Mouse (Mus musculus): Measurements from ENCODE around the gene Ppp1r10. TPM values are rescaled to one million over a fixed set of nuclear protein-coding genes. Genes with fewer than 3 reads are reported as not detected.

Gene Ppp1r10
- polyA plus RNA-seq (2012; rRNA removed), result 42.3 and 44.9 TPM in 2 replicates

DNA sequence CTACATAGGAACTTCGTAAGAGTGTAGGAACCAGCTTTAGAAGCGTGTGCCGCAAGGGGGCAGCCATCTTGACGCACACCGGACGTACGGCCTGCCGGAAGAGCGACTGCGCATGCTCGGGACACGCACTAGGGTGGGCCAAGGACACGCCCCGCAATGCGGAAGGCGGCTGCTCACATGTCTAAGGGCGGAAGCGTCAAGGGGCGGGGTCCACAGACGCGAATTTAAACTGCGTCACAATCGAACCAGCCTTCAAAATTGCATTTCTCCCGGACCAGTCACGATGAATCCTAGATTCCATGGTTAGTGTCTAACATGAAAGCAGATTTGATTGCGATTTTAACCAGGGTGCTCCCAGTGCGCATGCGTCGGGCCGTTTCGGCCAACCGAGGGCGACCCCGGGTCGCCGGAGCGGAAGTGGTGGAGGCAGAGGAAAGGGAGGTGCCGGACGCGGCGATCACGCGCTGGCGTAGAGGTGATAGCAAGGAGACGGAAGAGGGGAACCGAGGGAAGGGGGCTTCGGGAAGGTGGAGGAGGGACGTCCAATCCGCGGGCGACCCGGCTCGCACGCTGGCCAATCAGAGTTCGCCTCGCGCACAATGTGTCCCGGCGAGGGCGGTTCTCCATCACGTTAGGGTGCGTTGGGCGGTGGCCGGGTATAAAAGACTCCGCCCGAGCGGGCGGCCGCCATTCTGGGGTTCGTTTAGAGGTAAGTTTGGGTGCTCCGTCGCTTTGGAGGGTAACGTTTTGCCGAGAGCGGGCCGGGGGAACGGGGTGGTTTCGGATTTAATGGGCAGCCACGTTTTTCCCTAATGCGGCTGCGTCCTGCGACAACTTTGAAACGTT lies at the start of gene Ppp1r10, which contains the start of gene Mrps18b:
Gene Ppp1r10 (plus strand): TSS at position 138 of the 846 bp plus-strand sequence.
Gene Mrps18b (minus strand): TSS at position 93 of the 846 bp plus-strand sequence.
- no peaks in the 10 kb centered on the region for H3K27me3 ChIP-seq (ENCODE audit: control insufficient read depth, insufficient read depth, low read length)
- H3K27ac ChIP-seq (ENCODE audit: insufficient read depth, low read length), result peak within 1 kb of the TSS; percentile 93
- peak within 1 kb of the TSS; percentile 99 for H3K4me3 ChIP-seq (replicated peaks; ENCODE audit: insufficient read depth, low read depth, low read length)
- whole genome bisulfite sequencing, result under 1% methylated on average over 83 of the region's 83 CpGs
- no peaks in the 10 kb centered on the region; the same call in 1 of the 2 replicates for H3K4me1 ChIP-seq (ENCODE audit: control insufficient read depth, insufficient read depth, low read length)
- DNase-seq, result peak; percentile 99 to 100
- TF ChIP-seq CTCF (IDR thresholded peaks at IDR 0.05; ENCODE audit: borderline replicate concordance, insufficient read depth, low read depth, low read length) (peak; percentile 53; the same call in 1 of the 2 replicates), POLR2A (IDR thresholded peaks at IDR 0.05; ENCODE audit: borderline replicate concordance, insufficient read depth, low read length) (peak; percentile 98)

- DNase-seq, result peak in 1 of 2 experiments; percentile 29
- H3K4me1 ChIP-seq (ENCODE audit: control insufficient read depth, insufficient read depth, low read length), result no peaks in the 10 kb centered on the region
- 18% methylated on average over 26 of the region's 26 CpGs for WGBS
- TF ChIP-seq CTCF (IDR thresholded peaks at IDR 0.05; ENCODE audit: borderline replicate concordance, insufficient read depth, low read depth, low read length) (no peak), POLR2A (IDR thresholded peaks at IDR 0.05; ENCODE audit: borderline replicate concordance, insufficient read depth, low read length) (no peak)
- H3K27ac ChIP-seq (ENCODE audit: insufficient read depth, low read length), result no peak overlapping the region
- peak overlapping the region; percentile 61 for H3K4me3 ChIP-seq (replicated peaks; ENCODE audit: insufficient read depth, low read depth, low read length)
- no peaks in the 10 kb centered on the region for H3K27me3 ChIP-seq (ENCODE audit: control insufficient read depth, insufficient read depth, low read length)
These were observed 49.0 kb upstream of the Ppp1r10 start for GRCm38 (mm10) chr17:35866911-35867890.

DNA sequence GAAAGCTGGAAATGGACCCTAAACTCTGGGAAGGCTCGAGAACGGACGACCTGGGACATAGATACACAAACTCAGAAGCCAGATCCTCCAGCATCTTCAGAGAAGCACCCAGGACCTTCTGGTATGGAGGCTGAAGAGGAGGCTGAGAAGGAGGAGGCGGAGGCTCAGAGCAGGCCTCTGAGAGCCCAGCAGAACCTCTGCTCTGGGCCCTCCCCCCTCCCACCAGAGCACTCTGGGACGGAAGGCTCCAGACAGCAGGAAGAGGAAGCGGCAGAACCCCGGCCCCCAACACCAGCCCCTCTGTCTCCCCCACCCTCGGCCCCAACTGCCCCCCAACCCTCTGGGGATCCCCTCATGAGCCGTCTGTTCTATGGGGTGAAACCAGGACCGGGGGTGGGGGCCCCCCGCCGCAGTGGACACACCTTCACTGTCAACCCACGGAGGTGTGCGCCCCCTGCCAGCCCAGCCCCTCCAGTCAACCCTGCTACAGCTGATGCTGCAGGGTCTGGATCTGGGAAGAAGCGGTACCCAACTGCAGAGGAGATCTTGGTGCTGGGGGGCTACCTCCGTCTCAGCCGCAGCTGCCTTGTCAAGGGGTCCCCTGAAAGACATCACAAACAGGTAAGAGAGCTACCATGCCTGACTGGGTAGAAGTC lies 47.9 kb upstream of the Ppp1r10 start:
- Histone ChIP-seq H3K4me1 (ENCODE audit: control insufficient read depth, insufficient read depth, low read length) (no peaks in the 10 kb centered on the region), H3K27me3 (ENCODE audit: control insufficient read depth, insufficient read depth, low read length) (no peaks in the 10 kb centered on the region), H3K27ac (ENCODE audit: insufficient read depth, low read length) (no peak overlapping the region), H3K4me3 (replicated peaks; ENCODE audit: insufficient read depth, low read depth, low read length) (peak overlapping the region; percentile 10)
- 35% methylated on average over 17 of the region's 17 CpGs for WGBS
- no peak for TF ChIP-seq POLR2A (IDR thresholded peaks at IDR 0.05; ENCODE audit: borderline replicate concordance, insufficient read depth, low read length)
- no peak for DNase-seq

DNA sequence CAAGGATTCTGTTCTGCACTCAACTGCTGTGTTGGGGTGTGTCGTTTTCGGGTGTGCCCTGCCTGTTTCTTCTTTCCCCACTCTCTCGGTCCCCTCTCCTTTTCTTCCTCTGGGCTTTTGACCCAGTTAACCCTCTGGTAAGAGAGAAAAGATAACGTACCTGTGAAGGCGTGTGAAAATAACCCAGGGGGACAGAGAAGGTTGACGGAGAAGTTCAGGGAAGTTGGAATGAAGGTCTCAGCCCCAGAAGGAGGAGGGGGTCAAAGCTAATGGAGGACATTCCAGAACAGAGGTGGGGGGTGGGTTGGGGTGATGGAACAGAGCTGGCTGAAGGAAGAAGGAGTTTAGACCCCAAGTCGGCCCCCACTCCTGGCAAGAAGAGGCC lies 47.3 kb upstream of the Ppp1r10 start:
- no peaks in the 10 kb centered on the region for H3K27me3 ChIP-seq (ENCODE audit: control insufficient read depth, insufficient read depth, low read length)
- 23% methylated on average over 7 of the region's 7 CpGs for WGBS
- no peak for TF ChIP-seq POLR2A (IDR thresholded peaks at IDR 0.05; ENCODE audit: borderline replicate concordance, insufficient read depth, low read length)
- no peak for TF ChIP-seq CTCF (IDR thresholded peaks at IDR 0.05; ENCODE audit: borderline replicate concordance, insufficient read depth, low read depth, low read length)
- DNase-seq, result no peak
- peak overlapping the region; percentile 5 for H3K4me3 ChIP-seq (replicated peaks; ENCODE audit: insufficient read depth, low read depth, low read length)
- H3K4me1 ChIP-seq (ENCODE audit: control insufficient read depth, insufficient read depth, low read length), result peaks cover 3% of the 10 kb centered on the region; the same call in 1 of the 2 replicates
- H3K27ac ChIP-seq (ENCODE audit: insufficient read depth, low read length), result no peak overlapping the region

GRCm38 (mm10) chr17:35869346-35870067 lies 46.7 kb upstream of the Ppp1r10 start:
- Histone ChIP-seq H3K27ac (ENCODE audit: insufficient read depth, low read length) (no peak overlapping the region; the same call in 1 of the 2 replicates), H3K4me1 (ENCODE audit: control insufficient read depth, insufficient read depth, low read length) (peaks cover 3% of the 10 kb centered on the region; the same call in 1 of the 2 replicates), H3K27me3 (ENCODE audit: control insufficient read depth, insufficient read depth, low read length) (no peaks in the 10 kb centered on the region), H3K4me3 (replicated peaks; ENCODE audit: insufficient read depth, low read depth, low read length) (no peak overlapping the region)
- WGBS, result 30% methylated on average over 7 of the region's 7 CpGs
- DNase-seq, result no peak
- TF ChIP-seq POLR2A (IDR thresholded peaks at IDR 0.05; ENCODE audit: borderline replicate concordance, insufficient read depth, low read length) (no peak), CTCF (IDR thresholded peaks at IDR 0.05; ENCODE audit: borderline replicate concordance, insufficient read depth, low read depth, low read length) (no peak)

DNA sequence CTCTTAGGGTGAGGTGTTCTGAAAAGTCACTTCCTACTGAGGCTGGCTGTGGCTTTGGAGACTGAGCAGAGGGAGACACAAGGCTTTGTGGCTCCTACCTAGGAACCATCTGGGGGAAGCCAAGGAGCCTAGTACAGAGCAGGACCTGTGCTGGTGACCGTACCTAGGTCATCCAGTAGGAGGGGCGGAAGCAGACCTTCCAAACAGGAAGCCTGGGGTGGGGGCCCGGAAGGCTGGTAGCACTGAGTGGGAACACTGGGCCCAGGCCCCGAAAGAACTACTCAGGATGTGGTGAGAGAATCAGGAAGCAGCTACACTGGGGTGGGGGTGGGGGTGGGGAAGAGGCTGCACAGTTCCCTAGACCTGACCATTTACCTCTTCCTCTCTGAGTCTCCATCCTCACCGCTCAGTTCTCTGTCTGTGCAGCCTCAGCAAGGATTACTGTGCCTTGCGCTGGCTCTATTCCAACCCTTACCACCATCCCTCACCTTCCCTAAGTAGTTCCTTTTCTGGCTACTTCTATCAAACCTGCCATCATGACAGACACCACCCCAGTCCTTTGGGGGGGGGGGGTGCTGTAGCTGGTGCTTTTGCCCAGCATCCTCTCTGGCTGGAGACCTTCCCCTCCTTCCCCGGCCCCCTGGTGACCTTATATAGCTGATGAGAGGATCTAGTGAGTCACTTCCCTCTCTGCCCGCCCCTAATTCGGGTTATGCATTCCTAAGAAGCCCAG lies 45.9 kb upstream of the Ppp1r10 start:
- H3K27ac ChIP-seq (ENCODE audit: insufficient read depth, low read length), result no peak overlapping the region
- no peak for TF ChIP-seq POLR2A (IDR thresholded peaks at IDR 0.05; ENCODE audit: borderline replicate concordance, insufficient read depth, low read length)
- no peak for TF ChIP-seq CTCF (IDR thresholded peaks at IDR 0.05; ENCODE audit: borderline replicate concordance, insufficient read depth, low read depth, low read length)
- no peak overlapping the region for H3K4me3 ChIP-seq (replicated peaks; ENCODE audit: insufficient read depth, low read depth, low read length)
- H3K27me3 ChIP-seq (ENCODE audit: control insufficient read depth, insufficient read depth, low read length), result no peaks in the 10 kb centered on the region
- WGBS, result 65% methylated on average over 9 of the region's 9 CpGs
- no peak for DNase-seq
- peaks cover 3% of the 10 kb centered on the region; the same call in 1 of the 2 replicates for H3K4me1 ChIP-seq (ENCODE audit: control insufficient read depth, insufficient read depth, low read length)
